Mouse (Mus musculus) stomach, postnatal 0 days (tissue): Measurements from ENCODE around the gene Zbtb7b.

Experiments
- CTCF ChIP-seq: IDR thresholded peaks from 2 replicates; pipeline ENCODE4 v1.5.1; 2016; ENCODE audit warnings: antibody characterized with exemption, low read depth, mild to moderate bottlenecking, moderate library complexity
- EP300 ChIP-seq: optimal IDR thresholded peaks from 2 replicates; pipeline ENCODE3; 2016; ENCODE audit warnings: antibody characterized with exemption

DNA sequence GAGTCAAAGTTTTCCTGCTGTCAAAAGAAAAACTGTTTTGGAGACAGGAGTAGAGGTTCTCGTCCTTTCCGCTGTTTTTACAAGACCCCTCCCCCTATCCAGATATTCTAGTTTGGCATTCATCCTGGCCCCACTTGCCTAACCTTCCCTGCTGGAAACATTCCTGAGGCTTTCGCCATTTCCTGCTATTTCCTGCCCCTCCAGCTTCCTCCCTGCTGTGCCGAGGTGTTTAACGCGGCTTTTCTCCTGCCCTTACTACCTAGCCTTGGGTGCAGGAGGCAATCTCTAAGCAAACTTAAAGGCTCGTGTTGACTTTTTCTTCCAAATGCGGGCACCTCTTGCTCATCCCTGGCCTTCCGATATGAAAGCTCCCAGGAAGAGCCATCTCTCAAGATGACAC is 25.0 kb upstream of the Zbtb7b start:
- TF ChIP-seq CTCF (no peak), EP300 (no peak)
